Mouse (Mus musculus) testis, adult 2 months (tissue): ENCODE data around the gene Mapk6. TPM values are rescaled to one million over a fixed set of nuclear protein-coding genes. Genes with fewer than 3 reads are reported as not detected.

Experiments
- H3K27ac ChIP-seq: fragments of 200-500 bp; 2 replicates; pipeline ENCODE4 v1.5.1; 2012; ENCODE audit warnings: low read depth, low read length; ENCODE audit not compliant: control insufficient read depth, insufficient read depth
- H3K27me3 ChIP-seq: fragments of 200-500 bp; 2 replicates; pipeline ENCODE4 v1.6.1; 2012; ENCODE audit warnings: mild to moderate bottlenecking, low read length, moderate library complexity; ENCODE audit not compliant: control insufficient read depth, insufficient read depth
- H3K36me3 ChIP-seq: fragments of 200-500 bp; 2 replicates; pipeline ENCODE4 v1.6.1; 2012; ENCODE audit warnings: mild to moderate bottlenecking, low read length; ENCODE audit not compliant: control insufficient read depth, insufficient read depth
- H3K4me1 ChIP-seq: fragments of 200-500 bp; 2 replicates; pipeline ENCODE4 v1.6.1; 2012; ENCODE audit warnings: low read length; ENCODE audit not compliant: control insufficient read depth, insufficient read depth
- H3K4me3 ChIP-seq: fragments of 200-500 bp; 2 replicates; pipeline ENCODE4 v1.5.1; 2012; ENCODE audit warnings: low read depth, mild to moderate bottlenecking, low read length, moderate library complexity, mixed read lengths; ENCODE audit not compliant: control insufficient read depth
- CTCF ChIP-seq: fragments of 200-500 bp; IDR thresholded peaks from 2 replicates; pipeline ENCODE4 v1.5.1; 2012; ENCODE audit warnings: low read depth, mild to moderate bottlenecking, inconsistent platforms, low read length, moderate library complexity; ENCODE audit not compliant: control insufficient read depth, insufficient read depth, insufficient replicate concordance
- POLR2A ChIP-seq: fragments of 200-500 bp; IDR thresholded peaks from 2 replicates; pipeline ENCODE4 v1.6.1; 2012; ENCODE audit warnings: low read depth, mild to moderate bottlenecking, inconsistent platforms, low read length, moderate library complexity; ENCODE audit not compliant: control insufficient read depth
- polyA plus RNA-seq: library from polyadenylated mRNA; depleted of rRNA; stranded (reverse); fragments of >200 nt; gene quantifications from 2 replicates; pipeline ENCODE4 v1.2.3, GENCODE M21; 2012

Mapk6 gene
- polyA plus RNA-seq, 1 experiment, result 204 TPM

DNA sequence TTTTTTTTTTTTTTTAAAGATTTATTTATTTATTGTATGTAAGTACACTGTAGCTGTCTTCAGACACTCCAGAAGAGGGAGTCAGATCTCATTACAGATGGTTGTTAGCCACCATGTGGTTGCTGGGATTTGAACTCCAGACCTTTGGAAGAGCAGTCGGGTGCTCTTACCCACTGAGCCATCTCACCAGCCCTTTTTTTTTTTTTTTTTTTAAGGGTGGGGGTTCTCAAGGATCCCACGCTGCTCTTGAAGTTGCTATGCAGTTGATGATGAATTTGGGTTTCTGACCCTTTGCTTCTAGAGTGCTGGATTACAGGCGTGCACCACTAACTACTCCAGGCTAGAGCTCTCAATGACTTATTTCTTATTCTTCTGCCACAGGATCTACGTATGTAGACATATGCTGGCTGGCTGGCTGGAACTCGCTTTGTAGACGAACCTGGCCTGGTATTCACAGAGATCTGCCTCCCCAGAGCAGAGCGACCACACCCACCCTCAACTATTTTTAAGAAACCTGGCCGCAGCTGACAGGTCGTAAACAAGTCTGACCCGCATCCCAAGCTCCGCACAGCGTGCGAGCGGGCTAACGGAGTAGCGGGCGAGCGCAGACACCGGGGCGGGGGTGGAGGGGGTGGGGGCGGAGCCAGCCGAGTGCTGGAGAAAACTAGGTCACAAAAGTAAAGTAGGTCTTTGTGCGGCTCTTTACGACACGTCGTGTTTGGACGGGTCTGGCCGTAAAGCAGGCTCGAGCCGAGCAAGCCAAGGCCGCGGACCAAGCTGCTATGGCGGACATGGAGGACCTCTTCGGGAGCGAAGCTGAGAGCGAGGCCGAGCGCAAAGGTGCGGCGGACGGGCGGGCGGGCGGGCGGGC lies 31.2 kb upstream of the Mapk6 start, which contains the start of gene Leo1:
Gene Leo1, plus strand, starts transcription at position 729 of the 871 bp plus-strand sequence.
- no peaks in the 10 kb centered on the region for H3K27me3 ChIP-seq
- H3K27ac ChIP-seq, result peak within 1 kb of the TSS; percentile 92
- no peak for TF ChIP-seq CTCF
- TF ChIP-seq POLR2A, result peak; percentile 87
- no peaks in the 10 kb centered on the region; the same call in 1 of the 2 replicates for H3K4me1 ChIP-seq
- peaks cover 2% of the 10 kb centered on the region for H3K36me3 ChIP-seq
- peak within 1 kb of the TSS; percentile 93 for H3K4me3 ChIP-seq

DNA sequence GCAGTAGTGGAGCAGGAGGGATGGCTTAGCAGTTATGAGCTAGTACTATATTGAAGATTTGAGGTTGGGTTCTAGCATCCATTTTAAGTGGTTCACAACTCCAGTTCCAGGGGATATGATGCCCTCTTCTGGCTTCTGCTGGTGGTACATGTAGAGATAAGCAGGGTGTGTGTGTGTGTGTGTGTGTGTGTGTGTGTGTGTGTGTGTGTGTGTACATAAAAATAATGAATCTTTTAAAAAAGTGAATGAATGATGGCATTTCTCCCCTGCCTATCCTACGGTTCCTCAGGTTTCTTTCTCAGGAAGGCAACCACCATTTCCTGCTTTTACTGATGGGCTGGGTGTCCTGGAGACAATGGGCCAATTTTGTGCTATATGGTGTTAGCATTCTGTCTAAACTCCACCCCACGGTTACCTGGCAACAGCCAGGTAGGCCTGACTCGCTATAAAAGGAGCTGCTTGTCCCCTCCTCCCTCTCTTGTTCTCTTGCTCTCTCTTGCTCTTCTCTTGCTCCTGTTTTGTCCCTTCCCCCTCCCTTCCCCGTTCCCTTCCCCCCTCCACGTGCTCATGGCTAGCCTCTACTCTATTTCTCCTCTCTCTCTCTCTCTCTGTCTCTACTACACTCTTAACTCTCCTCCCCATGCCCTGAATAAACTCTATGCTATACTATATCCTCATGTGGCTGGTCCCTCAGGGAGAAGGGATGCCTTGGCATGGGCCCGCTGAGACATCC lies 28.0 kb upstream of the Mapk6 start:
- H3K27me3 ChIP-seq, result no peaks in the 10 kb centered on the region
- H3K4me3 ChIP-seq, result peak overlapping the region; percentile 26
- peaks cover 6% of the 10 kb centered on the region for H3K4me1 ChIP-seq
- H3K27ac ChIP-seq, result no peak overlapping the region
- no peak for TF ChIP-seq CTCF
- TF ChIP-seq POLR2A, result peak; percentile 52; the same call in 1 of the 2 replicates
- H3K36me3 ChIP-seq, result no peaks in the 10 kb centered on the region

DNA sequence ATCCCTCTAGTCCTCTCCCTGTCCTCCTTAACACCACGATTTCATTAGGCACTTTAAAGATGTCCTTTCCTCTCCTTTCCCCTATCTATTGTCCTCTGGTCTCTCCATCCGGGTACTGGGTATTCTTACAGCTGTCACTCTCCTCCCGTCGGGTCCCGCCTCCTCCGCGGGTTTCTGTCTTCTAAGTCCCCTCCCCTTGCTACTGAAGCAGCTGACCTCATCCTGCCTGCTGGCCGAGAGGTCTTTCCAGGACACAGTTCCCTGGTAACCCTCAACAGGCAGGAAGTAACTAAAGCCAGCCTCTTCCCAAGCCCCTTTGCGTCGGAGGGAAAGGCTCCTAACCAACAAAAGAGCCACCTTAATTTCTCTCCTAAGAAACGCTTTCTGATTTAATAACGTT lies 26.1 kb upstream of the Mapk6 start:
- no peaks in the 10 kb centered on the region for H3K27me3 ChIP-seq
- H3K4me1 ChIP-seq, result peaks cover 6% of the 10 kb centered on the region

DNA sequence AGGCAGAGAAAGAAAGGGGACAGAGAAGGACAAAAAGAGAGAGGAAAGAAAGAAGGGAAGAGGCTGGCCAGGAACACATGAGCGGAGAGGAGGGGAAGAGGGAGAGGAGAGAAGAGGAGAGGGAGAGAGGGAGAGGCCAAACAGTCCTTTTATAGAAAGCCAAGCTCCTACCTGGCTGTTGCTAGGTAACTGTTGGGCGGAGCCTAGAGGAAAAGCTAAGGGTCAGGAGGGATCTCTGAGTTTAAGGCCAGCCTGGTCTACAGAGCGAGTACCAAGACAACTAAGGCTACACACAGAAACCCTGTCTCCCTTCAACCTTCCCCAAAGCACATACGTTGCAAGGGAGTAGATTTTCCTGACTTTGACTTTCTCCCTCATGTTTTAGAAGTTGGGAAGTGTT lies 25.5 kb upstream of the Mapk6 start:
- TF ChIP-seq CTCF (no peak), POLR2A (0 out of 2 replicates have a peak, but pooled peaks have one; percentile 31)
- Histone ChIP-seq H3K4me3 (peak overlapping the region; percentile 77), H3K27ac (peak overlapping the region; percentile 72), H3K4me1 (peaks cover 6% of the 10 kb centered on the region), H3K27me3 (no peaks in the 10 kb centered on the region), H3K36me3 (no peaks in the 10 kb centered on the region)

More for the DNA sequence above, 26.1 kb upstream of the Mapk6 start:
- no peaks in the 10 kb centered on the region for H3K36me3 ChIP-seq
- H3K4me3 ChIP-seq, result peak overlapping the region; percentile 77
- TF ChIP-seq POLR2A (no peak), CTCF (no peak)
- peak overlapping the region; percentile 72 for H3K27ac ChIP-seq

DNA sequence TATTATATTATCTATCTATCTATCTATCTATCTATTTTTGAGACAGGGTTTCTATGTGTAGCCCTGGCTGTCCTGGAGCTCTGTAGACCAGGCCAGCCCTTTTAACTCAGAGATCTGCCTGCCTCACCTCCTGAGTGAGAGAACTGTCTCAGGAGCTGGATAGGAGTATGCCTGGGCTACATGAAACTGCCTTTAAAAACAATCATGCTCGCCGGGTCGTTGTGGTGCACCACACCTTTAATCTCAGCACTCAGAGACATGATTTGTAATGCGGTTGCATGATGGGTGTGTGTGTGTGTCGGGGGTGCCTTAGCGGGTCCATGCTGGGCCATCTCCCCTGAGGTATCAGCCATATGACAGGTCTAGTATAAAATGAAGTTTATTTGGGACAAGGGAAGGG lies 25.1 kb upstream of the Mapk6 start:
- H3K27ac ChIP-seq, result peak overlapping the region; percentile 72; the same call in 1 of the 2 replicates

DNA sequence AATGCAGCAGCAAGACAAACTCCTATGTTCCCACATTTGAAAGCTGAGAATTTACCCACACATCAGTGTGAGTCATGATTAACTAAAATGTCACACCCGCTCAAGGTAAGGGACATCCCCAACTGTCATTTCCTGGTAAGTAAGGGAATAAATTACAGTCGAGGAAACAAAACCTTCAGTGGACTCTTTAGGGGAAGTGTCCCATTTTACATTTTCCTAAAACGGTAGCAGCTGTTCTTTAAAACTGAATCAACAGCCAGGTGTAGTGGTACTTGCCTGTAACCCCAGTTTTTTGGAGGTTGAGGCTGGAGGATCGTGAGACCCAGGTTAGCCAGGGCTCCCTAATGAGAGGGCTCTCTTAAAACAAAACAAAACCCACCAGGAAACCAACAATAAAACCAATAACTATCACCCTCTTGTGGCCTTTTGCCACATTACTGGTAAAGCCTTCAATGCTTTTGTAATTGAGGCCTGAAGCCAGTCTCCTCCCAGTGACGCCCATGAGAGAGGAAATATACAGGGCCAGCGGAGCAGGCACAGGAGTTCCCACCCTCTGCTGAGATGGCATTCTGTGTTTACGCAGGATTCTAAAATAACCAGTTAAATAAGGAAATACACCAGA lies 24.5 kb upstream of the Mapk6 start:
- Histone ChIP-seq H3K4me3 (peak overlapping the region; percentile 20), H3K4me1 (peaks cover 6% of the 10 kb centered on the region), H3K27ac (no peak overlapping the region; the same call in 1 of the 2 replicates), H3K27me3 (no peaks in the 10 kb centered on the region), H3K36me3 (no peaks in the 10 kb centered on the region)
- TF ChIP-seq POLR2A (no peak), CTCF (no peak)

More for the DNA sequence above, 25.1 kb upstream of the Mapk6 start:
- Histone ChIP-seq H3K4me3 (peak overlapping the region; percentile 77), H3K4me1 (peaks cover 6% of the 10 kb centered on the region), H3K27me3 (no peaks in the 10 kb centered on the region), H3K36me3 (no peaks in the 10 kb centered on the region)
- TF ChIP-seq POLR2A (no peak), CTCF (no peak)

DNA sequence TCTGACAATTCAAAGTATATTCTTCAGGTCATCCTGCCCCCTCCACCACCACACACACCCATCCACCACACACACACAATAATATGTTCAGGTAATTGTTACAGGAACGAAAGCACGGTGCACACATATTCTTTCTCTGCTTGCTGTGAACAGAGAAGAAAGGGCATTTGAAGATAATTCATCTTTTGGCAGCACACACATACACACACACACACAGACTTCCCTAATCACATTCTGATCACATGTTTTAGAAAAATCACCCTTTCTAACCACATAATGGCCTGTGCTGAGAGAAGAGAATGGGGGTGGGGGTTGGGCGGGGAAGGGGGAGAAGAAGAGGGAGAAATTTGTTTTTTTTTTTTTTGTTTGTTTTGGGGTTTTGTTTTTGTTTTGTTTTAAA lies 22.9 kb upstream of the Mapk6 start:
- Histone ChIP-seq H3K36me3 (no peaks in the 10 kb centered on the region), H3K4me1 (peaks cover 6% of the 10 kb centered on the region), H3K27ac (no peak overlapping the region), H3K27me3 (no peaks in the 10 kb centered on the region), H3K4me3 (no peak overlapping the region)
- no peak for TF ChIP-seq CTCF
